Mouse (Mus musculus): Measurements from ENCODE around the gene Gm10037. TPM values are rescaled to one million over a fixed set of nuclear protein-coding genes. Genes with fewer than 3 reads are reported as not detected.
A peak's percentile ranks its signal among the peaks of the same experiment; 100 is the strongest.
"Not testable (repeated sequence)": the region's sequence is repeated elsewhere in the genome, so short reads cannot be mapped to it uniquely, and the experiment has no call there.

Gene Gm10037
- polyA plus RNA-seq, 1 experiment from 2014 or later: not detected

GRCm38 (mm10) chr13:67833137-67833536 lies 2.2 kb downstream of the Gm10037 start:
- H3K36me3 ChIP-seq (ENCODE audit: control insufficient read depth, insufficient read depth); H3K9me3 ChIP-seq (replicated peaks; ENCODE audit: control insufficient read depth, low read length); H3K9ac ChIP-seq (ENCODE audit: low read depth, low read length); H3K4me2 ChIP-seq (ENCODE audit: low read depth, low read length); H3K4me1 ChIP-seq (ENCODE audit: control insufficient read depth, low read depth, low read length); H3K27ac ChIP-seq (ENCODE audit: low read length); ATAC-seq (ENCODE audit: low read depth); H3K27me3 ChIP-seq (ENCODE audit: control insufficient read depth, insufficient read depth, low read depth, low read length); H3K4me3 ChIP-seq (ENCODE audit: low read depth, low read length): not testable (repeated sequence)

- 31% methylated on average over 6 of the region's 6 CpGs for WGBS (ENCODE audit: insufficient replicate concordance)
- Histone ChIP-seq H3K27me3 (ENCODE audit: control insufficient read depth, insufficient read depth, low read depth, low read length) (no peaks in the 10 kb centered on the region), H3K27ac (ENCODE audit: low read length) (no peak overlapping the region), H3K4me2 (ENCODE audit: low read depth, low read length) (peak overlapping the region; percentile 49), H3K4me3 (ENCODE audit: low read depth, low read length) (no peak overlapping the region; the same call in 1 of the 2 replicates), H3K9ac (ENCODE audit: low read depth, low read length) (no peak overlapping the region), H3K9me3 (replicated peaks; ENCODE audit: control insufficient read depth, low read length) (no peaks in the 10 kb centered on the region), H3K36me3 (ENCODE audit: control insufficient read depth, insufficient read depth) (no peaks in the 10 kb centered on the region), H3K4me1 (ENCODE audit: control insufficient read depth, low read depth, low read length) (no peaks in the 10 kb centered on the region)
- ATAC-seq (ENCODE audit: low read depth): no peak
Measured at GRCm38 (mm10) chr13:67843775-67844118, 12.8 kb downstream of the Gm10037 start.

DNA sequence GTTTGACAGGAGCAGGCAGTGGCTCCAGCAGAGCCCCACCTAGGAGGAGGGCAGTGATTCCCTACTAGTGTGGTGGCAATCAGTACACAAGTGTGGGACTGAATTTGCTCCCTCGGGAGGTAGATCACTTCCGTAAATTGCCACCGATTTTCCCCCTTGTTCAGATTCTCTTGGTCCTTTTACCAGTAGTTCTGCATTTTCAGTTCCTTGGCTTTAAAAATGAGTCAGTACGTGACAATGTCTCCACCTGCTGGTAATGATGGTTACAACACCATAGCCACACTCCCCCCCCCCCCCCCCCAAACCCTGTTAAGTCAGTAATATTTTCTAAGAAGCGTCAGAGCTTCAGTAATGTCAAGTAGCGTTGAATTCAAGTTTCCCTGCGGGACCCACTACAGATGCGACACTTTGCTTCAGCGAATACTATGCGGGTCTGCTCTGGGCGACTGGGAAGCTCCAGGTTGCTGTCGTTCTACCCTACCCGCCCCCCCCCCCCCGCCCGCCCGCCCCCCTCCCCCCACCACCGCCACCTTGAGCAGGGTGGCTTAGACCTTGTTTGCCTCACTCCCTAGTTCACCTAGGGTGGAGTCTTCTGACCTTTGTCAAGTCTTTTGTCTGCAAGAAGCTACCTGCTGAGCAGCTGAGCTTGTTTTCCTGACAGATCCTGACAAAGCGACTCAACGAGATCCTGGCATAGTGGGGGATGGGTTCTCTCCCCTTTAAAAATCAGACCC lies 13.4 kb downstream of the Gm10037 start:
- WGBS (ENCODE audit: insufficient replicate concordance): 3% methylated on average over 14 of the region's 19 CpGs
- H3K9me3 ChIP-seq (replicated peaks; ENCODE audit: control insufficient read depth, low read length): no peaks in the 10 kb centered on the region
- no peaks in the 10 kb centered on the region for H3K36me3 ChIP-seq (ENCODE audit: control insufficient read depth, insufficient read depth)
- H3K4me2 ChIP-seq (ENCODE audit: low read depth, low read length): peak overlapping the region; percentile 49
- no peak overlapping the region for H3K27ac ChIP-seq (ENCODE audit: low read length)
- no peaks in the 10 kb centered on the region for H3K4me1 ChIP-seq (ENCODE audit: control insufficient read depth, low read depth, low read length)
- ATAC-seq (ENCODE audit: low read depth): no peak
- no peaks in the 10 kb centered on the region for H3K27me3 ChIP-seq (ENCODE audit: control insufficient read depth, insufficient read depth, low read depth, low read length)
- H3K4me3 ChIP-seq (ENCODE audit: low read depth, low read length): peak overlapping the region; percentile 24
- H3K9ac ChIP-seq (ENCODE audit: low read depth, low read length): no peak overlapping the region

GRCm38 (mm10) chr13:67844853-67845194 lies 13.9 kb downstream of the Gm10037 start:
- peak overlapping the region; percentile 49 for H3K4me2 ChIP-seq (ENCODE audit: low read depth, low read length)
- no peak overlapping the region for H3K27ac ChIP-seq (ENCODE audit: low read length)
- 25% methylated on average over 8 of the region's 8 CpGs for WGBS (ENCODE audit: insufficient replicate concordance)
- peak overlapping the region; percentile 24 for H3K4me3 ChIP-seq (ENCODE audit: low read depth, low read length)
- no peaks in the 10 kb centered on the region for H3K4me1 ChIP-seq (ENCODE audit: control insufficient read depth, low read depth, low read length)
- no peak for ATAC-seq (ENCODE audit: low read depth)
- H3K9ac ChIP-seq (ENCODE audit: low read depth, low read length): no peak overlapping the region
- H3K9me3 ChIP-seq (replicated peaks; ENCODE audit: control insufficient read depth, low read length): no peaks in the 10 kb centered on the region
- H3K27me3 ChIP-seq (ENCODE audit: control insufficient read depth, insufficient read depth, low read depth, low read length): no peaks in the 10 kb centered on the region
- no peaks in the 10 kb centered on the region for H3K36me3 ChIP-seq (ENCODE audit: control insufficient read depth, insufficient read depth)

GRCm38 (mm10) chr13:67850361-67850760 lies 19.5 kb downstream of the Gm10037 start:
- H3K36me3 ChIP-seq (ENCODE audit: control insufficient read depth, insufficient read depth): no peaks in the 10 kb centered on the region
- no peak for ATAC-seq (ENCODE audit: low read depth)
- H3K9me3 ChIP-seq (replicated peaks; ENCODE audit: control insufficient read depth, low read length): no peaks in the 10 kb centered on the region
- no peak overlapping the region for H3K4me2 ChIP-seq (ENCODE audit: low read depth, low read length)
- no peaks in the 10 kb centered on the region for H3K27me3 ChIP-seq (ENCODE audit: control insufficient read depth, insufficient read depth, low read depth, low read length)
- H3K27ac ChIP-seq (ENCODE audit: low read length): no peak overlapping the region
- no peak overlapping the region for H3K9ac ChIP-seq (ENCODE audit: low read depth, low read length)
- H3K4me3 ChIP-seq (ENCODE audit: low read depth, low read length): no peak overlapping the region
- H3K4me1 ChIP-seq (ENCODE audit: control insufficient read depth, low read depth, low read length): no peaks in the 10 kb centered on the region
- WGBS (ENCODE audit: insufficient replicate concordance): 48% methylated on average over 3 of the region's 3 CpGs

GRCm38 (mm10) chr13:67853130-67853529 lies 22.2 kb downstream of the Gm10037 start:
- no peak for ATAC-seq (ENCODE audit: low read depth)
- WGBS (ENCODE audit: insufficient replicate concordance): 63% methylated on average over 6 of the region's 6 CpGs
- H3K9ac ChIP-seq (ENCODE audit: low read depth, low read length): no peak overlapping the region

DNA sequence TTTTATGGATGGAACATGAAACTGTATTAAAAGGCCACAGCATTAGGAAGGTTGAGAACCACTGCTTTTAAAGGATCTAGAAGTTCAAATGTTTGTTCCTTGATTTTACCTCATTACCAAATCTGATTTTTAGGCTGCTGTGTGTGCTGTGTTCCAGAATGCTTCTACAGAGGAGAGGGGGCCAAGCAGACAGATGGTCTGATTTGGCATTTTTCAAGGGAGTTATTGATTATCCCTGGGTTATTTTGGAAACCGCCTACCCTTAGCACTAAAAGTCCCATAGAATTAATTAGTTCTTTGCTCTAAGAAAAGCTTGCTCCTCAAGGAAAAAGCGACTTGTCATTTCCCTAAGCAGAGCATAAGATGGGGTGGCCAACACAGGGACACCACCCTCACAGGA lies 23.1 kb downstream of the Gm10037 start:
- Histone ChIP-seq H3K4me2 (ENCODE audit: low read depth, low read length) (no peak overlapping the region), H3K4me3 (ENCODE audit: low read depth, low read length) (no peak overlapping the region), H3K9ac (ENCODE audit: low read depth, low read length) (no peak overlapping the region), H3K36me3 (ENCODE audit: control insufficient read depth, insufficient read depth) (no peaks in the 10 kb centered on the region), H3K9me3 (replicated peaks; ENCODE audit: control insufficient read depth, low read length) (no peaks in the 10 kb centered on the region), H3K27ac (ENCODE audit: low read length) (no peak overlapping the region), H3K27me3 (ENCODE audit: control insufficient read depth, insufficient read depth, low read depth, low read length) (no peaks in the 10 kb centered on the region), H3K4me1 (ENCODE audit: control insufficient read depth, low read depth, low read length) (no peaks in the 10 kb centered on the region)
- WGBS (ENCODE audit: insufficient replicate concordance): 51% methylated on average over 2 of the region's 2 CpGs
- ATAC-seq (ENCODE audit: low read depth): no peak

More at GRCm38 (mm10) chr13:67853130-67853529, 22.2 kb downstream of the Gm10037 start:
- no peaks in the 10 kb centered on the region for H3K9me3 ChIP-seq (replicated peaks; ENCODE audit: control insufficient read depth, low read length)
- H3K27ac ChIP-seq (ENCODE audit: low read length): no peak overlapping the region
- H3K4me1 ChIP-seq (ENCODE audit: control insufficient read depth, low read depth, low read length): no peaks in the 10 kb centered on the region
- H3K4me2 ChIP-seq (ENCODE audit: low read depth, low read length): no peak overlapping the region
- no peaks in the 10 kb centered on the region for H3K27me3 ChIP-seq (ENCODE audit: control insufficient read depth, insufficient read depth, low read depth, low read length)
- H3K4me3 ChIP-seq (ENCODE audit: low read depth, low read length): no peak overlapping the region
- no peaks in the 10 kb centered on the region for H3K36me3 ChIP-seq (ENCODE audit: control insufficient read depth, insufficient read depth)

DNA sequence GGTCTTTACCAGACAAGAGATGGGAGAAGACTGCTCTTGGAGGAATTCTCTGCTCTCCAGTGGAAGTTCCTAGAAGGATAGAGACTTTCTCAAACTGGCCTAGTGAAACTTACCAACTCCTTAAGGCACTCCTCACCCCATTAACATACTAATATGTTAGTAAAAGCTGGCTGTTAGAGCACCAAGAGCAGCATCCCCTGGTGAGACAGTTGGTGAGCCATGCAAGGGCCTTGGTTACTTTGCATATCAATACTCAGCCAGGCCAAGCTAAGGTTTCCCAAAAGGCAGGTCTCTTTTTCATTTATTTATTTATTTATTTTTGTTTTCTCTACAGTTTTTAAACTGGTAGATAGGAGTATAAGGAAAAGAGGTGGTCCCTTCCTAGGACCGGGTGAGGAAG lies 26.4 kb downstream of the Gm10037 start:
- H3K4me3 ChIP-seq (ENCODE audit: low read depth, low read length): no peak overlapping the region
- ATAC-seq (ENCODE audit: low read depth): no peak
- H3K4me2 ChIP-seq (ENCODE audit: low read depth, low read length): no peak overlapping the region
- no peak overlapping the region for H3K9ac ChIP-seq (ENCODE audit: low read depth, low read length)
- no peaks in the 10 kb centered on the region for H3K9me3 ChIP-seq (replicated peaks; ENCODE audit: control insufficient read depth, low read length)
- WGBS (ENCODE audit: insufficient replicate concordance): 14% methylated on average over 1 of the region's 1 CpGs
- no peaks in the 10 kb centered on the region for H3K4me1 ChIP-seq (ENCODE audit: control insufficient read depth, low read depth, low read length)
- H3K27ac ChIP-seq (ENCODE audit: low read length): no peak overlapping the region
- H3K27me3 ChIP-seq (ENCODE audit: control insufficient read depth, insufficient read depth, low read depth, low read length): no peaks in the 10 kb centered on the region
- H3K36me3 ChIP-seq (ENCODE audit: control insufficient read depth, insufficient read depth): no peaks in the 10 kb centered on the region

- no peak for ATAC-seq (ENCODE audit: low read depth)
- H3K9ac ChIP-seq (ENCODE audit: low read depth, low read length): no peak overlapping the region
- no peak overlapping the region for H3K4me2 ChIP-seq (ENCODE audit: low read depth, low read length)
- no peak overlapping the region for H3K4me3 ChIP-seq (ENCODE audit: low read depth, low read length)
- H3K27ac ChIP-seq (ENCODE audit: low read length): no peak overlapping the region
- WGBS (ENCODE audit: insufficient replicate concordance): 70% methylated on average over 9 of the region's 9 CpGs
- no peaks in the 10 kb centered on the region for H3K4me1 ChIP-seq (ENCODE audit: control insufficient read depth, low read depth, low read length)
- no peaks in the 10 kb centered on the region for H3K9me3 ChIP-seq (replicated peaks; ENCODE audit: control insufficient read depth, low read length)
- no peaks in the 10 kb centered on the region for H3K27me3 ChIP-seq (ENCODE audit: control insufficient read depth, insufficient read depth, low read depth, low read length)
- H3K36me3 ChIP-seq (ENCODE audit: control insufficient read depth, insufficient read depth): no peaks in the 10 kb centered on the region
Measured at GRCm38 (mm10) chr13:67862508-67862907, 31.6 kb downstream of the Gm10037 start.
